Comparison of ENCODE assay signal across 8 mouse cellular contexts in the genomic region with DNA sequence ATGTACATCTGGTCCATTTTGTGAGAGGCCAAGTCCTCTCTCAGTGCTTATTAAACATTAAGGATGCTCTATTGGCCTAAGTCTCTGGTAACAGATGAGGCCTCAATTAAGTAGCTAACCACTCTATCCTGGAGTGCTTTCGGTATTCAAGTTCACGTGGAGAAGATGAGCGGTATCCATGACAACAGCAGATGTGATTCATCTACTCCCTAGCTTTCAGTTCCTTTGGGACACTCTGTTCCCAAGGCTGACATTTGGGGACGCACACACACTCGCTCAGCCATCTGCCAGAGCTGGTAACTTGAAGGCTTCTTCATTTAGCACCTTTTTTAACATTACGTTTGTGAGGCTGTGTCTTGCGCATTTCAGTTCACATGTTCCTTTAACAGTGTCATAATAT. TPM values are rescaled to one million over a fixed set of nuclear protein-coding genes. Genes with fewer than 3 reads are reported as not detected.
DNase-seq lines count a peak whose midpoint lies in the region; ATAC-seq lines count a peak whose summit lies in the region.
"Had no signal": no experiment of that assay in that cellular context is flagged by ENCODE, and none has a peak within 500 bp of the region (broad histone marks: within the 10 kb centered on the region; RNA-seq: fewer than 3 reads in every experiment).

No protein-coding gene starts in this region.

- H3K27me3 ChIP-seq in forebrain, embryonic 14.5 days (replicated peaks; ENCODE audit: control insufficient read depth, insufficient read depth, low read length): no peaks in the 10 kb centered on the region
- no peaks in the 10 kb centered on the region for H3K27me3 ChIP-seq in midbrain, embryonic 16.5 days (ENCODE audit: control insufficient read depth, insufficient read depth, low read depth, low read length)
- H3K27me3 ChIP-seq: heart, embryonic 15.5 days had no signal

- WGBS in forebrain, embryonic 14.5 days: 71% methylated on average over 7 of the region's 7 CpGs
- 39% methylated on average over 7 of the region's 7 CpGs for WGBS in midbrain, embryonic 16.5 days

- no peaks in the 10 kb centered on the region for H3K9me3 ChIP-seq in forebrain, embryonic 14.5 days (replicated peaks; ENCODE audit: control insufficient read depth, low read length)
- no peaks in the 10 kb centered on the region for H3K9me3 ChIP-seq in midbrain, embryonic 16.5 days (replicated peaks; ENCODE audit: control insufficient read depth, low read length, poor library complexity, severe bottlenecking)
- H3K9me3 ChIP-seq: heart, embryonic 15.5 days had no signal

- no peaks in the 10 kb centered on the region for H3K36me3 ChIP-seq in forebrain, embryonic 14.5 days (ENCODE audit: control insufficient read depth, insufficient read depth, low read length)
- H3K36me3 ChIP-seq in midbrain, embryonic 16.5 days (ENCODE audit: control insufficient read depth, insufficient read depth, low read length): no peaks in the 10 kb centered on the region
- H3K36me3 ChIP-seq: heart, embryonic 15.5 days had no signal

- no peak overlapping the region for H3K4me2 ChIP-seq in forebrain, embryonic 14.5 days (ENCODE audit: low read length)
- H3K4me2 ChIP-seq in midbrain, embryonic 16.5 days (ENCODE audit: low read length): no peak overlapping the region
- H3K4me2 ChIP-seq: heart, embryonic 15.5 days had no signal

- no peak overlapping the region for H3K27ac ChIP-seq in forebrain, embryonic 14.5 days (ENCODE audit: low read depth, low read length)
- peak overlapping the region; percentile 64 for H3K27ac ChIP-seq in midbrain, embryonic 16.5 days (ENCODE audit: low read length)
- H3K27ac ChIP-seq: heart, embryonic 15.5 days had no signal

- peaks cover 6% of the 10 kb centered on the region; the same call in 1 of the 2 replicates for H3K4me1 ChIP-seq in forebrain, embryonic 14.5 days (ENCODE audit: control insufficient read depth, insufficient read depth, low read length)
- H3K4me1 ChIP-seq in midbrain, embryonic 16.5 days (ENCODE audit: control insufficient read depth, insufficient read depth, low read length): peaks cover 26% of the 10 kb centered on the region
- H3K4me1 ChIP-seq: heart, embryonic 15.5 days had no signal

- no peak overlapping the region for H3K9ac ChIP-seq in forebrain, embryonic 14.5 days (ENCODE audit: low read length)
- H3K9ac ChIP-seq in midbrain, embryonic 16.5 days (ENCODE audit: low read depth, low read length): no peak overlapping the region
- H3K9ac ChIP-seq: heart, embryonic 15.5 days had no signal

- ATAC-seq in forebrain, embryonic 14.5 days: peak; percentile 67; the same call in 1 of the 2 replicates
- peak; percentile 49; the same call in 1 of the 2 replicates for ATAC-seq in midbrain, embryonic 16.5 days
- ATAC-seq in activated CD4-positive, CD25-positive, alpha-beta regulatory T cell, adult 4 months: no peak
- no peak for ATAC-seq in megakaryocyte progenitor cell, adult 5-6 weeks (replicated peaks; ENCODE audit: poor library complexity)
- no peak for ATAC-seq in granulocyte monocyte progenitor cell, adult 5-6 weeks (replicated peaks; ENCODE audit: poor library complexity, severe bottlenecking)

- H3K4me3 ChIP-seq in forebrain, embryonic 14.5 days (ENCODE audit: low read depth, low read length): no peak overlapping the region
- H3K4me3 ChIP-seq in midbrain, embryonic 16.5 days (ENCODE audit: low read depth, low read length): no peak overlapping the region
- H3K4me3 ChIP-seq: heart, embryonic 15.5 days had no signal

- peak; percentile 49 for DNase-seq in brain, embryonic 18.5 days (ENCODE audit: low read depth, low spot score)
- DNase-seq in forebrain, embryonic 14.5 days (ENCODE audit: low spot score): peak; percentile 77
- DNase-seq in layer of hippocampus, adult 9-10 months (ENCODE audit: low spot score): peak; percentile 72

RNA-seq across cellular contexts. Expression of gene Wdfy3, which starts 40.3 kb away (rescaled TPM):
- 15.3 and 22.6 TPM in 2 replicates for polyA plus RNA-seq in forebrain, embryonic 14.5 days (2014; fragmentation: Nextera tagmentation; extraction: Ambion mirVana)
- 27.0 and 31.1 TPM in 2 replicates for polyA plus RNA-seq in midbrain, embryonic 16.5 days (2015; fragmentation: Nextera tagmentation; extraction: Ambion mirVana)
- under 1 TPM; 0.07 to 0.10 TPM for polyA plus RNA-seq in activated CD4-positive, CD25-positive, alpha-beta regulatory T cell, adult 4 months (2017; shearing (Covaris generic))
- 9.5 and 10.9 TPM in 2 replicates for total RNA-seq in megakaryocyte progenitor cell, adult 5-6 weeks (2015)
- total RNA-seq in megakaryocyte progenitor cell, adult 5-6 weeks (2017): 5.4 and 5.9 TPM in 2 replicates
- total RNA-seq in granulocyte monocyte progenitor cell, adult 5-6 weeks (2014; fragmentation: Nextera tagmentation): 11.2 and 15.5 TPM in 2 replicates
- total RNA-seq in granulocyte monocyte progenitor cell, adult 5-6 weeks (2017): 5.0 and 6.2 TPM in 2 replicates

Comparison
In these comparisons a context has a peak if more than half of its experiments do, and no peak if none do; other contexts are left out.
1. ATAC-seq: peak in forebrain, embryonic 14.5 days (single experiment) and midbrain, embryonic 16.5 days (single experiment); none in activated CD4-positive, CD25-positive, alpha-beta regulatory T cell, adult 4 months (single experiment), megakaryocyte progenitor cell, adult 5-6 weeks (single experiment) and granulocyte monocyte progenitor cell, adult 5-6 weeks (single experiment).
2. RNA of gene Wdfy3, which starts 40.3 kb away (polyA plus RNA-seq): 27.0 to 31.1 TPM in midbrain, embryonic 16.5 days and 15.3 to 22.6 TPM in forebrain, embryonic 14.5 days; 0.07 to 0.10 TPM in activated CD4-positive, CD25-positive, alpha-beta regulatory T cell, adult 4 months; every median in the first group is over 10 times any median in the second.
3. Peak in every context shown above with its lines, with median percentiles within 50 percentile points of each other: DNase-seq.